Mouse (Mus musculus) heart, embryonic 10.5 days (tissue): ENCODE results near the gene AA467197. TPM values are rescaled to one million over a fixed set of nuclear protein-coding genes. Genes with fewer than 3 reads are reported as not detected.
A peak's percentile ranks its signal among the peaks of the same experiment; 100 is the strongest.

Source experiments
- DNase-seq: peaks from one replicate; pipeline ENCODE4 v3.0.0-alpha.2; 2017; ENCODE audit warnings: low spot score
- H3K27ac ChIP-seq: fragments of 300-500 bp; sonication (generic); 2 replicates; pipeline ENCODE4 v1.5.1; 2016; ENCODE audit warnings: mild to moderate bottlenecking
- H3K27me3 ChIP-seq: fragments of 300-500 bp; sonication (generic); 2 replicates; pipeline ENCODE4 v1.6.1; 2016; ENCODE audit warnings: mild to moderate bottlenecking; ENCODE audit not compliant: poor library complexity, insufficient read depth, severe bottlenecking
- H3K36me3 ChIP-seq: fragments of 300-500 bp; sonication (generic); 2 replicates; pipeline ENCODE4 v1.6.1; 2016; ENCODE audit warnings: mild to moderate bottlenecking, moderate library complexity
- H3K4me1 ChIP-seq: fragments of 300-500 bp; sonication (generic); 2 replicates; pipeline ENCODE4 v1.6.1; 2016; ENCODE audit warnings: mild to moderate bottlenecking
- H3K4me3 ChIP-seq: fragments of 300-500 bp; sonication (generic); 2 replicates; pipeline ENCODE4 v1.5.1; 2016; ENCODE audit warnings: mild to moderate bottlenecking, moderate library complexity
- H3K9me3 ChIP-seq: fragments of 300-500 bp; sonication (generic); 2 replicates; pipeline ENCODE4 v1.6.1; 2016; ENCODE audit warnings: mild to moderate bottlenecking, moderate library complexity
- WGBS: fragments of 180-500 bp; shearing (Covaris S2); methylation state at CpG from one replicate; pipeline ENCODE4 v1.1.7; 2016; 5-methylcytosine and 5-hydroxymethylcytosine counted together
- polyA plus RNA-seq: library from polyadenylated mRNA; unstranded; fragments of >200 nt; fragmentation: Nextera tagmentation; extraction: Ambion mirVana; gene quantifications from 2 replicates; pipeline ENCODE4 v1.2.1, GENCODE M21; 2016

AA467197 gene
- polyA plus RNA-seq, 1 experiment from 2014 or later = not detected

DNA sequence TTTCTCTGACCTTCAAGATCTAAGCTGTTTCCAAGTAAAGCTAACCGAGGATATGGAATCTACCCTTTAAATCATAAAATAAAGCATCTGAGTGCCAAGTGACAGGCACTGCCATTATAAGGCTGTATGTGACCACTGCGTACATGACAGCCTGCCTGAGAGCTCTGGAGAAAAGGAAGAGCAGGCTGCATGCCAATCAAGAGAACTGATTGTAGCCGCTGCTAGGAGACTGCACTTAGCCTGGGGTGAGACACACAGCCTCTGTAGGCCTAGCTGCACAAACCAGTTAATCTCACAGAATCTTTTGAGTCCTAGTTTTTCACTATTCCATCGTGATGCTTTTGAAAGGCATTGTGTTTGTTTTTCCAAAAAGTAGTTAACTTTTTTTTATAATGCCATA lies 18.1 kb upstream of the AA467197 start:
- H3K27me3 ChIP-seq = no peaks in the 10 kb centered on the region; the same call in 1 of the 2 replicates
- 39% methylated on average over 4 of the region's 4 CpGs for WGBS
- H3K4me1 ChIP-seq = no peaks in the 10 kb centered on the region
- no peaks in the 10 kb centered on the region for H3K36me3 ChIP-seq
- H3K9me3 ChIP-seq = no peaks in the 10 kb centered on the region
- DNase-seq = no peak
- H3K4me3 ChIP-seq = no peak overlapping the region
- H3K27ac ChIP-seq = no peak overlapping the region

DNA sequence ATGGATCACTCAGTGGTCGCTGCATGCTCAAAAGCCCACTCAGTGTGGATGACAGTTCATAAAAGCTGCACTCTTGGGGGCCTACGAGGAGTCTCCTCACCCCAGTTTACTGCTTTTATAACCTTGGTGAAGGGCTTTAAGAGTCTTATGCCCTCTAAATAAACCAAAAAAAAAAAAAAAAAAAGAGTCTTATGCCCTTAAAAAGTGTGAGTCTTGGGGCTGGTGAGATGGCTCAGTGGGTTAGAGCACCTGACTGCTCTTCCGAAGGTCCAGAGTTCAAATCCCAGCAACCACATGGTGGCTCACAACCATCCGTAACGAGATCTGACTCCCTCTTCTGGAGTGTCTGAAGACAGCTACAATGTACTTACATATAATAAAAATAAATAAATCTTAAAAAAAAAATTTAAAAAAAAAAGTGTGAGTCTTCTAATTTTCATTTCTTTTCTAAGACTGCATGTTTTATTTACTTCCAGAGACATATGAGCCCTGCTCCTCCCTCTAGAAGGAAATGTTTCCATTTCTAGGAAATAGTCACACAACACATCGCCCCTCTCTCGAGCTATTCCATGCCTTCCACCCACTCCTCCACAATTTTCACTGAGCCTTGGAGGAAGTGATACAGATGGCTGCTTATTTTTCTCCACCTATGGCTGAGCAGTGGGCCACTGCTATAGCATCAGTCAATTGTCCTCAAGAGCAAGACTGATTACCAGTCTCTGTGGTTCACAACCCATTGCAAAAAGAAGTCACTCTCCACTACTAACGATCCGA lies 15.3 kb upstream of the AA467197 start:
- peaks cover 4% of the 10 kb centered on the region; the same call in 1 of the 2 replicates for H3K27me3 ChIP-seq

DNA sequence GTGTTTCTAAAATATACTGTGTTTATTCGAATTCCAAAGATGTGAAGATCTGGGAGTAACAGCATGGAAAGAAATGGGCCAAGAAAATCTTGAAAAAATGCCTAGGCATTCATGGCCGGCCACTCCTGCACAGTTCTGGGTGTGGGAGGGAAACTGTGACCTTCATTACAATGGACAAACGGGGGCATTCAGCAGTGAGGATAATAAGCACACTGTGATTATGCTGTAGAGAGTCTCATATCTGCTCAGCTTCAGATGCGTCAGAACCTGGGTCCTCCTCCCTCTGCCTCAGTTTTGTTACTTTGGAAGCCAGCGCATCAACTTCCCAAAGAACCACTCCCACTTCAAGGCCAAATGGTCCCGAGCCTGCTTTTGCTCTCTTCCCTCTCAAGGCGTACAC lies 10.9 kb upstream of the AA467197 start:
- Histone ChIP-seq H3K36me3 (no peaks in the 10 kb centered on the region), H3K4me1 (no peaks in the 10 kb centered on the region), H3K4me3 (no peak overlapping the region), H3K9me3 (no peaks in the 10 kb centered on the region), H3K27me3 (peaks cover 4% of the 10 kb centered on the region; the same call in 1 of the 2 replicates), H3K27ac (no peak overlapping the region)
- DNase-seq = no peak
- WGBS = 65% methylated on average over 7 of the region's 7 CpGs

More for the DNA sequence above, 15.3 kb upstream of the AA467197 start:
- Histone ChIP-seq H3K4me1 (no peaks in the 10 kb centered on the region), H3K9me3 (no peaks in the 10 kb centered on the region), H3K27ac (no peak overlapping the region), H3K36me3 (no peaks in the 10 kb centered on the region), H3K4me3 (no peak overlapping the region)
- no peak for DNase-seq
- 83% methylated on average over 9 of the region's 9 CpGs for WGBS

DNA sequence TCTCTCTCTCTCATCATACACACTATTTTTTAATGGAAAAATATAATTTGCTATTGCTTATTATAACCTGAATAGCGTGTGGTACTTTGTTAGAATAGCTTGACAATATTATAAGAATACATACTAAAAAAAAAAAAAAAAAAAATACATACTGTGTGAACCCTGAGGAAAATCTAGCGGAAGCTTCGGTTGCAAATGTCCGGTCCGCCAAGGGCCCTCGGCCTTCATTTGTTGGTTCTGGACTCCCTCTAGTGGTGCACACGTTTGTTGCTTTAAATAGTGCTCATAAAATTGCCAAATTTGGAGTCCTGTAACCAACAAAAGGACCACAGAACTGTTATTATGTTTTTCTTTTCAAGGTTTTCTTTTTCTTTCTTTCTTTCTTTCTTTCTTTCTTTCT lies 7.8 kb upstream of the AA467197 start:
- H3K27me3 ChIP-seq = peaks cover 4% of the 10 kb centered on the region; the same call in 1 of the 2 replicates
- H3K9me3 ChIP-seq = no peaks in the 10 kb centered on the region
- WGBS = 2% methylated on average over 7 of the region's 7 CpGs
- peaks cover 17% of the 10 kb centered on the region for H3K36me3 ChIP-seq
- H3K4me3 ChIP-seq = no peak overlapping the region
- no peak overlapping the region for H3K27ac ChIP-seq
- peaks cover 12% of the 10 kb centered on the region; the same call in 1 of the 2 replicates for H3K4me1 ChIP-seq
- peak; percentile 86 for DNase-seq

DNA sequence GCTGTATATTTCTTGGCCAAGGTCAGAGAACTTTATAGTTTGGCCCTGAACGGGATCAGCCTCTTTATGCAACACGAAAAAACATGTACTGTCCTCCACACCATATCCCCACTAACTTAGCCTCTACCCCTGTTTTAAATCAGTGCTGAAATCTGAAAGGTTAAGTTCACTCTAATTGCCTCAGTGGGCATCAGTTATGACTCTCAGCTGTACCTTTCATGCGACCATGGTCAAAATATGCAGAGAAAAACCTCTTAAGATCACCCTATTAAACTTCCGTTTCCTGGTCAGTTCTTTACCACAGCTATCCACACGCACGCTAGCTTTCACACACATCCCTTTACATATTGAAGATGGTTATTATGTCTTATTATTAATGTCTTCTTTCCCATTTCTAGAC lies 6.9 kb upstream of the AA467197 start:
- DNase-seq = no peak
- no peaks in the 10 kb centered on the region for H3K9me3 ChIP-seq
- 66% methylated on average over 6 of the region's 6 CpGs for WGBS
- peaks cover 4% of the 10 kb centered on the region; the same call in 1 of the 2 replicates for H3K27me3 ChIP-seq
- peak overlapping the region; percentile 95 for H3K27ac ChIP-seq
- peak overlapping the region; percentile 99 for H3K4me3 ChIP-seq
- peaks cover 18% of the 10 kb centered on the region for H3K36me3 ChIP-seq
- H3K4me1 ChIP-seq = peaks cover 12% of the 10 kb centered on the region; the same call in 1 of the 2 replicates

DNA sequence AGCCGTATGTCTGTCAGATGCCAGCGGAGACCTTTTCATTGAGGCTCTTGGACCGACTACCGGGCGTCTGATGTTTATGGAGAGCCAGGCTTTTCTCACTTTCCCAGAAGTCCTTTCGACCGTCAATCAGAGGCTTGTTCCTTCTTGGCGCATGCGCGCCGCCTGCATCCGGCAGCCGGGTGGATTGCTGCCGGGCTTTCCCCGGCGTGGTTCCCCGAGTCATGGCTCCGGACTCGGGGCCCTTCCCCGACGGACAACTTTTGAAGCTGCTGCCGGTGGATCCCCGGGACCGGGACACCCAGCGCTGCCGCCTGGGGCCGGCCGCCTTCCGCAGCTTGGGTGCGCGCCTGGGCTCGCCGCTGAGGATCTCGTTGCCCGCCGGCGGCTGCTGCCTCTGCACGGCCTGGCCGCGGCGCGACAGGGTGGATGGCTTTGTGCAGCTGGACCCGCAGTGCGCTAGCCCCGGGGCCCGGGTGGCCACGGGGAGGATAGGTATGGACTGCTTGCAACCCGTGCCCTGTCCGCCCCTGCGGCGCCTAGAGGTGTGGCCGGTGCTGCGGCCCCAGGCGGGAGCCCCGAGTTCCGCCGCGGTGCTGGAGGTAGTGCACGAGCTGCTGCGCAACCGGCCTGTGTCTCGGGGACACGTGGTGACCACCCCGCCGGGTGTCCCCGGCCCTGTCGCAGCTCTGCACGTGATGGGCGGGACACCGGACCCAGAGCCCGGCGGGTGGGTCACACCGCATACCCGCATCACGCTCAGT lies 6.1 kb upstream of the AA467197 start:
- Histone ChIP-seq H3K9me3 (no peaks in the 10 kb centered on the region), H3K4me1 (peaks cover 12% of the 10 kb centered on the region; the same call in 1 of the 2 replicates), H3K4me3 (peak overlapping the region; percentile 99), H3K27me3 (peaks cover 4% of the 10 kb centered on the region; the same call in 1 of the 2 replicates), H3K36me3 (peaks cover 18% of the 10 kb centered on the region), H3K27ac (peak overlapping the region; percentile 95)
- WGBS = under 1% methylated on average over 67 of the region's 75 CpGs
- DNase-seq = peak; percentile 94

DNA sequence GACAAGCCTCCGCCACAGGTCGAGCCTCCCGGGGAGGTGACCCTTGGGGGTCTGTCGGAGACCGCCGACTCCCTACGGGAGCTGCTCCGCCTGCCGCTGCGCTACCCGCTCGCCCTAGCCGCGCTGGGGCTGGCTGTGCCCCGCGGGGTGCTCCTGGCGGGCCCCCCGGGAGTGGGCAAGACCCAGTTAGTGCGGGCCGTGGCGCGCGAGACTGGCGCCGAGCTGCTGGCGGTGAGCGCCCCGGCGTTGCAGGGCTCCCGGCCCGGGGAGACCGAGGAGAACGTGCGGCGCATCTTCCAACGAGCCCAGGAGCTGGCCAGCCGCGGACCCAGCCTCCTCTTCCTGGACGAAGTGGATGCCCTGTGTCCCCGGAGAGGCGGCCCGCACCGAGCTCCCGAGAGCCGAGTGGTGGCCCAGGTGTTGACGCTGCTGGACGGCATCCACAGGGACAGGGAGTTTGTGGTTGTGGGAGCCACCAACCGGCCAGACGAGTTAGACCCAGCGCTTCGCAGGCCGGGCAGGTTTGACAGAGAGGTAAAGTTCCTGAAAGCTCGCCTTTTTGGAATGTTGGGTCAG lies 5.5 kb upstream of the AA467197 start:
- Histone ChIP-seq H3K9me3 (no peaks in the 10 kb centered on the region), H3K36me3 (peaks cover 18% of the 10 kb centered on the region), H3K4me3 (peak overlapping the region; percentile 99), H3K27me3 (no peaks in the 10 kb centered on the region; the same call in 1 of the 2 replicates), H3K27ac (peak overlapping the region; percentile 95), H3K4me1 (peaks cover 12% of the 10 kb centered on the region; the same call in 1 of the 2 replicates)
- DNase-seq = peak; percentile 81
- WGBS = under 1% methylated on average over 53 of the region's 53 CpGs

DNA sequence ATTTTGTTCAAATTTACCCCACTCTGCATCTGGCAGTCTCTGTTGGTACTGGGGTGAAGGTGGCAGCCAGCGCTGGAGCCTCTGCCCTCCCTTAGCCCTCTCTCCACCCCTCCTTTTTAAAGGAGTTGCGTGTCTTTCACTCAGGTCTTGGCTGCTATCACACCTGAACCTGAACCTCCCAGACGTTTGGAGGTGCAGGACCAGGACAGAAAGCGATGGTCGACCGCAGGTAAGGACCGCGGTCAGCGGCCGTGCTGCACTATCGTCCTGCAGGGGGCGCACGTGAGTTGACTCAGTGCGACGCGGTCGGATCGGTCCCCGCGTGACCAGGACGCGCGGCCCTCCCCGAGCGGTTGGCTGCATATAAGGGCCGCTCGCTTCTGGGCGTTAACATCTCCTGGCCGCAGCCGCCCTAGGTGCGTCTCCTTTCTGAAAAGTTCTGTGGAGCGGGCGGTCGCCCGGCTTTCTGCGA lies 776 bp downstream of the AA467197 start:
- H3K27ac ChIP-seq = no peak overlapping the region
- peak overlapping the region; percentile 57 for H3K4me3 ChIP-seq
- DNase-seq = peak; percentile 81
- no peaks in the 10 kb centered on the region for H3K9me3 ChIP-seq
- peaks cover 7% of the 10 kb centered on the region; the same call in 1 of the 2 replicates for H3K27me3 ChIP-seq
- H3K4me1 ChIP-seq = 0 out of 2 replicates have a peak, but pooled peaks cover 4% of the 10 kb centered on the region
- H3K36me3 ChIP-seq = peaks cover 15% of the 10 kb centered on the region
- 2% methylated on average over 36 of the region's 36 CpGs for WGBS

DNA sequence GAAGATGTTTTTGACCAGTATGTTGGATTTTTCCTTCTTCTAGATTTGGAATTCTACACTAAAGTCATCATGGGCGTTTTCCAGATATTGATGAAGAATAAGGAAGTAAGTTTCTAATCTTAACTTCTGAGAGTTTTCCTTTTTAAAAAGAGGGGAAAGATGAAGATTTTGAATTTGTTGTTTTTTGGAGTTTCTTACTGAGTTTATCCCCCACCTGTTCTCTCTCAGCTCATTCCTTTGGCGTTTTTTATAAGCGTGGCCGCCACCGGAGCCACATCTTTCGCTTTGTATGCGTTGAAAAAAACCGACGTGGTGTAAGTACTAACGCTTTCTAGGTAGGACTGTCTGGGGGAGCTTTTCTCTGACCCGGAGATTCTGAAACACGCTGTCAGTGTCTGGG lies 1.2 kb downstream of the AA467197 start:
- WGBS = 34% methylated on average over 12 of the region's 12 CpGs
- H3K36me3 ChIP-seq = peaks cover 10% of the 10 kb centered on the region
- no peaks in the 10 kb centered on the region for H3K9me3 ChIP-seq
- DNase-seq = no peak
- no peak overlapping the region for H3K27ac ChIP-seq
- H3K27me3 ChIP-seq = peaks cover 7% of the 10 kb centered on the region; the same call in 1 of the 2 replicates
- 0 out of 2 replicates have a peak, but pooled peaks cover 4% of the 10 kb centered on the region for H3K4me1 ChIP-seq
- peak overlapping the region; percentile 57 for H3K4me3 ChIP-seq

DNA sequence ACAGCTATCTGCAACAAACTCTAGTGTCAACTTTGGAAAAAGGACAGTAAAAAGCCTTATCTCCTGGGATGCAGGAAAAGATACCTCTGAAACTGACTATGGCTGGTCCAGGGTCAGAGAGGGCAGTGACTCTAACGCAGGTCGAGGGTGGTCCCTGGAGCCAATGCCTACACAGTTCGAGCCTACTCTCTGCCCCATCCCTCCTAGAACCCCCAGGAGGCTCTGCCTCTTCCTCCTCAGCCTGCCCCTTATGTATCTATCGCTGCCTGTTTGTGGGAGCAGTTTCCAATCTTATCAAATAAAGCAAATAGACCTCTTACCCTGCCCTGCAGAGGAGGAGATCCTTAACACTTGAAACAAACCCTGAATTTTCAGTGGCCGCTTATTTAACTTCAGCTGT lies 1.9 kb downstream of the AA467197 start:
- no peak overlapping the region for H3K27ac ChIP-seq
- WGBS = 42% methylated on average over 5 of the region's 5 CpGs
- DNase-seq = no peak

DNA sequence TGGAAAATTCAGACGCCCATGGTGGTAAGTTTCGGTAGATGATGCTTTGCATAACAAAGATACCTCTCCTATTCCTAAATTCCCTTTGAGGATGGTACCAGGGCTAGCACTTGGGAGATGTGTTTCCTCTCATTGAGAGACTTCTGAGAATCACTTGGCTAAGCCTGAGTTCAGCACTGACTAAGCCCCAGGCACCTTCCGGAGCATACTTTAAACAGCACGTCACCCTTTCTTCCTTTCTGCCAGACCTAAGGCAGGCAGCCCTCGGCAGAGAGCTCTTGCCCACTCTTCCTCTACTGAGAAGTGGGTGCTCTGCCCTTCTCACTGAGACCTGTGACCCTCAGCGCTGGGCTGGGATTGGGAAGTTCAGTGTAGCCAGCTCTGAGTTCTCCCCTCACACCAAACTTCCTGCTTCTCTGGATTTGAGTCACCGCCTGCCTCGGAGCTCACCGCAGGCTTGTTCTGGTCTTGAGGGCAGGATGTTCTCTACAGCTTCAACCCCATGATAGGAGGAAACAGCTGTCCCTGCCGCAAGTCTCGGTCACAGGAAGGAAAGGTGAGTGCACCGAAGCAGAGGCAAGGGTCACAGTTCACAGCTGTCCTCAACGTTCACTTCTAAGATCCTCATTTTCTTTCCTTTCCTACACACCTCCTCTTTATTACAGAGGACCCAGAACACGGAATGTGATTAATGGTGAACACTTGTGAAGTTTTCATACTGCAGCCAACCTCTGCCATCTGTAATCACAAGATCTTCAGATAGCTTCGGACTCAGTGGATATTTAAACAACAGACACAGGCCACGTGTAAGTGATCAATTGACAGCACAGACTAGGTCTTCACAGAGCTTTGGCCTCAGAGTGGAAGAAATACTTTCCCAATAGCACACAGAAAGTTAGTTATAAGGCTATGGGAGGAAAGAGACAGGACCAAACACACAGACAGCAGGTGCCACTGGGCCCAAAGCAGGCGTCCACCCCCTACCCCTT lies 15.6 kb downstream of the AA467197 start:
- no peak overlapping the region for H3K4me3 ChIP-seq
- DNase-seq = peak; percentile 62
- no peaks in the 10 kb centered on the region for H3K27me3 ChIP-seq
- H3K27ac ChIP-seq = no peak overlapping the region
- H3K4me1 ChIP-seq = no peaks in the 10 kb centered on the region
- no peaks in the 10 kb centered on the region for H3K9me3 ChIP-seq
- H3K36me3 ChIP-seq = no peaks in the 10 kb centered on the region
- WGBS = 53% methylated on average over 17 of the region's 17 CpGs

More for the DNA sequence above, 1.9 kb downstream of the AA467197 start:
- peaks cover 7% of the 10 kb centered on the region; the same call in 1 of the 2 replicates for H3K27me3 ChIP-seq
- peaks cover 4% of the 10 kb centered on the region; the same call in 1 of the 2 replicates for H3K36me3 ChIP-seq
- no peaks in the 10 kb centered on the region for H3K9me3 ChIP-seq
- 0 out of 2 replicates have a peak, but pooled peaks cover 4% of the 10 kb centered on the region for H3K4me1 ChIP-seq
- H3K4me3 ChIP-seq = no peak overlapping the region
